Mouse (Mus musculus): ENCODE data around the gene Astn1. TPM values are rescaled to one million over a fixed set of nuclear protein-coding genes. Genes with fewer than 3 reads are reported as not detected.

Gene Astn1
- polyA plus RNA-seq, 2 experiments = 0.03 TPM

DNA sequence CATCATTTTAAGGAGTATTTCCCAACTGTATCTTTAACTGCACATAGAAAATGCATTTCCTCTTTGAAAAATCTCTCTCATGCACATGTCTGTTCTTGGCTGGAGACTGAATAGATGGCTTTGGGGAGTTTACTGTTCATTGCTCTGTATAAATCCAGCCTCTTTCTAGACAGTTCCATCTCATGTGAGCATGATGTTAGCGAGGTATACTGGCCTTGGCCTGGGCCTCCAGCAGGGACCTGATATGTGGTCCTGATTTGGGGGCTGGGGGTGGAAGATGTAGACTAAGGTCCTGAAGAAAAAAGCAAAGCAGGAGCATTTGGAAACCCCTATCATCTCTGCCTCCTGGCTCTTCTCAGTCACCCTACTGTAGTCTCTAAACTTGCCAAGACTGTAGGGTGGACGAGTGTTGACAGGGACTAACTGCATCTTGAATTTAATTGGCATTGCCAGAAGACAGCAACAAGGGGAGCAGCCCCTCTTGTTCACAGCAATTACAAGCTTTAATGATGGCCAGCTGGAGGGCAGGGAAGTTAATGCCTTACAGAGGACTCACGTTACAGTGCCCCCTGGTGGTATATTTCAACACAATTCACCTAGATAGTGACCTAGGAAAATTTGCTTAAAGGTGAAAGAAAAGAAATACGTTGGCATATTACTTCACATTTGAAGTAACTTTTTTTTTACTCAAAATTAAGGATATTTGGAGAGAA lies 291.9 kb downstream of the Astn1 start:
- DNase-seq (ENCODE audit: low read depth in 3 of 3, low spot score in 3 of 3) (no peak), ATAC-seq (ENCODE audit: insufficient read depth) (no peak)
- peak; percentile 40; the same call in 1 of the 2 replicates for TF ChIP-seq CTCF (IDR thresholded peaks at IDR 0.05; ENCODE audit: low read depth)
- no peak for TF ChIP-seq EP300 (IDR thresholded peaks at IDR 0.05; ENCODE audit: low read depth)
- H3K9me3 ChIP-seq (ENCODE audit: control insufficient read depth, low read length) = no peaks in the 10 kb centered on the region
- no peaks in the 10 kb centered on the region for H3K36me3 ChIP-seq (replicated peaks; ENCODE audit: control insufficient read depth, insufficient read depth, low read depth)
- H3K4me3 ChIP-seq (ENCODE audit: insufficient read depth in 1 of 2, low read depth in 2 of 2, low read length in 2 of 2) = no peak overlapping the region
- H3K27ac ChIP-seq = no peak overlapping the region
- no peaks in the 10 kb centered on the region for H3K4me1 ChIP-seq (replicated peaks; ENCODE audit: control insufficient read depth in 2 of 2, insufficient read depth in 2 of 2, low read length in 1 of 2)
- no peak overlapping the region for H3K9ac ChIP-seq (replicated peaks)
- WGBS (ENCODE audit: insufficient replicate concordance) = 22% methylated on average over 4 of the region's 4 CpGs
- no peaks in the 10 kb centered on the region for H3K27me3 ChIP-seq (ENCODE audit: control insufficient read depth, insufficient read depth, low read length)
- H3K4me2 ChIP-seq (ENCODE audit: low read depth) = no peak overlapping the region

DNA sequence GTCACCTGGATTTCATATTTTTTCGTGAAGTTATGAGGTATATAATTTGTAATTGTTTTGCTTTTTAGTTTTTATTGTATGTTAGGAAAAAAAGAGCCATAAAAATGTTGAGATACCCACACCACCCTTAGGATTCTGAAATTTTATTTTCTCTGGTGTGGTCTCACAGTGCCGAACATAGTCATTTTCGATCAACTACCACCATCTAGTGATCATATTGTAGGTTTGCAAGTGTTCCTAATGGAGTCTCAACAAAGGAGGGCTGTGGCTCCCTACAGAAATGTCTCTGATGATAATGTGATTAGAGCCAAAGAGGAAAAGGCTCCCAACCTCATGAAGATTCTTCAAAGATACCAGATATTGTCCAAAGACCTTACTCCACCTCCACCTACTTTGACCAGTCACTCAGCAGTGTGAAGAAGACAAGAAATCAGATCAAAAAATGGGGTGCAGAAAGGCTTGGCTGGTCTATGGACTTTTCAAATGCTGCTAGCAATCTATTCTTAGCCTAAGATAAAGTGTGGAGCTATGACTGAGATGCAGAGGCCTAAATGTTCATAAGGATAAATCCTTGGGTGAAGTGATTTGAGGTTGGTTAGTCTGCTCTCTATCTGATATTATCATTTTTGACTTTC lies 292.6 kb downstream of the Astn1 start:
- H3K4me2 ChIP-seq (ENCODE audit: low read depth) = no peak overlapping the region
- no peaks in the 10 kb centered on the region for H3K36me3 ChIP-seq (replicated peaks; ENCODE audit: control insufficient read depth, insufficient read depth, low read depth)
- no peaks in the 10 kb centered on the region for H3K9me3 ChIP-seq (ENCODE audit: control insufficient read depth, low read length)
- H3K27me3 ChIP-seq (ENCODE audit: control insufficient read depth, insufficient read depth, low read length) = no peaks in the 10 kb centered on the region
- no peaks in the 10 kb centered on the region for H3K4me1 ChIP-seq (replicated peaks; ENCODE audit: control insufficient read depth in 2 of 2, insufficient read depth in 2 of 2, low read length in 1 of 2)
- H3K27ac ChIP-seq = no peak overlapping the region
- H3K9ac ChIP-seq (replicated peaks) = no peak overlapping the region
- H3K4me3 ChIP-seq (ENCODE audit: insufficient read depth in 1 of 2, low read depth in 2 of 2, low read length in 2 of 2) = no peak overlapping the region
- DNase-seq (ENCODE audit: low read depth in 3 of 3, low spot score in 3 of 3) (no peak), ATAC-seq (ENCODE audit: insufficient read depth) (no peak)
- TF ChIP-seq CTCF (IDR thresholded peaks at IDR 0.05; ENCODE audit: low read depth) (no peak), EP300 (IDR thresholded peaks at IDR 0.05; ENCODE audit: low read depth) (no peak)
- WGBS (ENCODE audit: insufficient replicate concordance) = 27% methylated on average over 3 of the region's 3 CpGs

DNA sequence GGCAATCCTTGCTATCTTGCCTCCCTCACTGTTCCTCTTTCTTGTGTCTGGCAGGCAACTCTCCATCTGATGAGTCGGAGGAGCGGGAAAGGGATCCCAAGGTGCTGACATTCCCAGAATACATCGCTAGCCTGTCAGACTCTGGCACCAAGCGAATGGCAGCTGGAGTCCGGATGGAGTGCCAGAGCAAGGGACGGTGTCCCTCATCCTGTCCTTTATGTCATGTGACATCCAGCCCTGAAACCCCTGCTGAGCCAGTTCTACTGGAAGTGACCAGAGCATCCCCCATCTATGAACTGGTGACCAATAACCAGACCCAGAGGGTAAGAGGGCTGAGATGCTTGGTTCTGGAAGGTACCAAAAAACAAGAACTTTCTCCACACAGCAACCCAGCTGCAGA lies 294.9 kb downstream of the Astn1 start:
- WGBS (ENCODE audit: insufficient replicate concordance) = 69% methylated on average over 6 of the region's 6 CpGs

DNA sequence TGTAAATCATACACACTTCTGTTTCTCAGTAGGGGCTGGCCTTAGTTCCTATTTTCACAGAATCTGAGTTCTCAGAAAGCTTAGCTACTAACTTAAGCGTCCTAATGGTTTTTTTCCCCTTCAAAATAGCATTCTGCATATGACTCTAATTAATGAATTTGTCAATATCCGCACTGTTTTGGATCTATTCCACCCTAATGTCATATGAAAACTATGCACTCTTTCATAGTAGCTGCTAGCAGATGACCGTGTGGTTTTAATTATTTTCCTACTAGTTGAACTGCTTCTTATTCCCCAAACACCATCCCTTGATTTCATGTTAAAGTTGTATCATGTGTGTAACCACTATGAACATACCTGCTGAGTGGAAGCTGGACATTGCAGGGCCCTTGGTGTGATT lies 303.9 kb downstream of the Astn1 start:
- 50% methylated on average over 3 of the region's 3 CpGs for WGBS (ENCODE audit: insufficient replicate concordance)
- no peak overlapping the region for H3K4me2 ChIP-seq (ENCODE audit: low read depth)
- no peak for ATAC-seq (ENCODE audit: insufficient read depth)
- no peak for DNase-seq (ENCODE audit: low read depth in 3 of 3, low spot score in 3 of 3)
- no peak overlapping the region for H3K27ac ChIP-seq
- H3K27me3 ChIP-seq (ENCODE audit: control insufficient read depth, insufficient read depth, low read length) = no peaks in the 10 kb centered on the region
- no peak overlapping the region for H3K4me3 ChIP-seq (ENCODE audit: insufficient read depth in 1 of 2, low read depth in 2 of 2, low read length in 2 of 2)
- H3K36me3 ChIP-seq (replicated peaks; ENCODE audit: control insufficient read depth, insufficient read depth, low read depth) = no peaks in the 10 kb centered on the region
- H3K9me3 ChIP-seq (ENCODE audit: control insufficient read depth, low read length) = no peaks in the 10 kb centered on the region
- H3K4me1 ChIP-seq (replicated peaks; ENCODE audit: control insufficient read depth in 2 of 2, insufficient read depth in 2 of 2, low read length in 1 of 2) = no peaks in the 10 kb centered on the region
- H3K9ac ChIP-seq (replicated peaks) = no peak overlapping the region
- TF ChIP-seq CTCF (IDR thresholded peaks at IDR 0.05; ENCODE audit: low read depth) (no peak), EP300 (IDR thresholded peaks at IDR 0.05; ENCODE audit: low read depth) (no peak)

More for the DNA sequence above, 294.9 kb downstream of the Astn1 start:
- Histone ChIP-seq H3K4me2 (ENCODE audit: low read depth) (no peak overlapping the region), H3K9me3 (ENCODE audit: control insufficient read depth, low read length) (no peaks in the 10 kb centered on the region), H3K4me1 (replicated peaks; ENCODE audit: control insufficient read depth in 2 of 2, insufficient read depth in 2 of 2, low read length in 1 of 2) (no peaks in the 10 kb centered on the region), H3K27ac (no peak overlapping the region), H3K27me3 (ENCODE audit: control insufficient read depth, insufficient read depth, low read length) (no peaks in the 10 kb centered on the region), H3K36me3 (replicated peaks; ENCODE audit: control insufficient read depth, insufficient read depth, low read depth) (no peaks in the 10 kb centered on the region), H3K4me3 (ENCODE audit: insufficient read depth in 1 of 2, low read depth in 2 of 2, low read length in 2 of 2) (no peak overlapping the region), H3K9ac (replicated peaks) (no peak overlapping the region)
- no peak for TF ChIP-seq CTCF (IDR thresholded peaks at IDR 0.05; ENCODE audit: low read depth)
- no peak for TF ChIP-seq EP300 (IDR thresholded peaks at IDR 0.05; ENCODE audit: low read depth)
- no peak for DNase-seq (ENCODE audit: low read depth in 3 of 3, low spot score in 3 of 3)
- ATAC-seq (ENCODE audit: insufficient read depth) = no peak

DNA sequence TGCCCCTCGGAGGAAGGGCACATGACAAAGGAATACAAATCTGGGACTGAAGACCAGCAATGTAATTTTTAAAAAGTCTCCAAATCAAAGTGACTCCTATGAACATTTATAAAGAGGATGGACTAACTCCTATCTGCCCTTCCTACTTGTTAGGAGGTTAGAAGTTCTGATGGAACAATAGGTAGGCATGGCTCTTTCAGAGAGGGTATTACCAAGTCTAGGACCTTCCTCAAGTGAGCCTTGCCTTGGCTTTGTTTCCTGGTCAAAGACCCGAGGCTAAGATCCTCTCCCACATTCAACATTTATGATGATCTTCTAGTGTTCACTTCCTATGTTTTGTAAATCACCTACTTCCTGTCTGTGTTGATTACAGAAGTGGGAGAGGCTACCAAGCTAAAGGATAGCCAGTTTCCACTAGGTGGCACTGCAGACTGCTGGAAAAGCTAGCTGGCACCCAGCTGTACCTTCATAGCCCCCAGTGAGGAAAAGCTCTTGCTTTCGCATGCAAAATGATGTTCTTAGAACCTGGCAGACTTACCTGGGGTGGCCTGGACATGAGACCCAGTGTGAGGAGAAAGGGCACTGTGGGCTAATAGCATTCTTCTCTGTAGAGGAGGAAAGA lies 308.0 kb downstream of the Astn1 start:
- DNase-seq (ENCODE audit: low read depth in 3 of 3, low spot score in 3 of 3) = no peak
- H3K4me3 ChIP-seq (ENCODE audit: insufficient read depth in 1 of 2, low read depth in 2 of 2, low read length in 2 of 2) = no peak overlapping the region
- H3K4me1 ChIP-seq (replicated peaks; ENCODE audit: control insufficient read depth in 2 of 2, insufficient read depth in 2 of 2, low read length in 1 of 2) = no peaks in the 10 kb centered on the region
- no peak overlapping the region for H3K27ac ChIP-seq
- H3K4me2 ChIP-seq (ENCODE audit: low read depth) = no peak overlapping the region
- no peaks in the 10 kb centered on the region for H3K36me3 ChIP-seq (replicated peaks; ENCODE audit: control insufficient read depth, insufficient read depth, low read depth)
- H3K9ac ChIP-seq (replicated peaks) = no peak overlapping the region
- H3K9me3 ChIP-seq (ENCODE audit: control insufficient read depth, low read length) = no peaks in the 10 kb centered on the region
- no peaks in the 10 kb centered on the region for H3K27me3 ChIP-seq (ENCODE audit: control insufficient read depth, insufficient read depth, low read length)
- 31% methylated on average over 3 of the region's 3 CpGs for WGBS (ENCODE audit: insufficient replicate concordance)
- no peak for ATAC-seq (ENCODE audit: insufficient read depth)
- TF ChIP-seq EP300 (IDR thresholded peaks at IDR 0.05; ENCODE audit: low read depth) (no peak), CTCF (IDR thresholded peaks at IDR 0.05; ENCODE audit: low read depth) (peak; percentile 60)
